Mouse (Mus musculus) cerebellum, adult 2 months (tissue): ENCODE measurements around the gene Dock4.

Experiments
- CTCF ChIP-seq: fragments of 200-500 bp; IDR thresholded peaks from 2 replicates; pipeline ENCODE4 v1.5.1; 2011; ENCODE audit warnings: low read depth, mild to moderate bottlenecking, control low read depth, low read length, moderate library complexity, borderline replicate concordance; ENCODE audit not compliant: insufficient read depth
- POLR2A ChIP-seq: fragments of 200-500 bp; IDR thresholded peaks from 2 replicates; pipeline ENCODE4 v1.6.1; 2011; ENCODE audit warnings: low read length, control low read depth, borderline replicate concordance; ENCODE audit not compliant: insufficient read depth

DNA sequence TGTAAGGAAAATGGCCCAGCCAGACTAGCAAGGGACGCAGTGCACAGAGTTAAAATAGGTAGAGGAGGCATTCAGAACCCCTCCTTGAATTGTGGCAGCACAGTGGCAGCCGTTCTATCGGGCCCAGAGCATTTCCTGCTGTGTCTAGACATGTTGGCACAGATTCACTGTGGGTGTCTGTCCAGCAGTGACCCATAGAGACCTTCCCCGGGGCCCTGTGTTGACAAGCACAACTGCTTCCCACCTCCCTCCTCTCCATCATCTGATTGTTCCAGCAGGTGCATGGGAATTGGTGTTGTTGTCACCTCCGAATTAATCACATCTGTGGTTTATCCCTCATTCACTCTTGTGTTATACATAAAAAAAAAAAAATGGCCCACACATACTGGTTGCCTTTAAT, 210.7 kb downstream of the Dock4 start:
- TF ChIP-seq POLR2A (no peak), CTCF (no peak)
